ENCODE assay signal across 7 mouse cellular contexts in genomic region chr6:134119136-134119535, GRCm38 (mm10).
A peak's percentile ranks its signal among the peaks of the same experiment; 100 is the strongest.
DNase-seq lines count a peak whose midpoint lies in the region; ATAC-seq and TF ChIP-seq lines count a peak whose summit lies in the region.

No protein-coding gene starts in this region.

- H3K4me1 ChIP-seq in kidney, postnatal 0 days (replicated peaks; ENCODE audit: insufficient read depth, low read length), result no peaks in the 10 kb centered on the region
- peaks cover 2% of the 10 kb centered on the region; the same call in 1 of the 2 replicates for H3K4me1 ChIP-seq in kidney, adult 2 months (ENCODE audit: control insufficient read depth, insufficient read depth, low read length)
- H3K4me1 ChIP-seq in brown adipose tissue, adult 24 weeks (ENCODE audit: control insufficient read depth, insufficient read depth, insufficient read length, low read length), result peaks cover 8% of the 10 kb centered on the region; the same call in 1 of the 2 replicates
- H3K4me1 ChIP-seq in intestine, embryonic 16.5 days (ENCODE audit: control insufficient read depth, insufficient read depth, low read length), result peaks cover 11% of the 10 kb centered on the region

- TF ChIP-seq CTCF in kidney, postnatal 0 days (IDR thresholded peaks at IDR 0.05; ENCODE audit: low read depth), result no peak
- no peak for TF ChIP-seq CTCF in kidney, adult 2 months (conservative IDR thresholded peaks at IDR 0.05; ENCODE audit: insufficient read depth, insufficient read length, low read depth, low read length)

- H3K4me3 ChIP-seq in kidney, postnatal 0 days (replicated peaks; ENCODE audit: low read depth, low read length), result no peak overlapping the region
- H3K4me3 ChIP-seq in kidney, adult 2 months (ENCODE audit: insufficient read depth, low read depth, low read length), result no peak overlapping the region
- H3K4me3 ChIP-seq in brown adipose tissue, adult 24 weeks (ENCODE audit: insufficient read depth, low read depth, low read length), result no peak overlapping the region
- H3K4me3 ChIP-seq in intestine, embryonic 16.5 days (ENCODE audit: low read length), result no peak overlapping the region

- H3K4me2 ChIP-seq in kidney, postnatal 0 days (ENCODE audit: low read length), result no peak overlapping the region
- no peak overlapping the region for H3K4me2 ChIP-seq in intestine, embryonic 16.5 days (ENCODE audit: low read depth, low read length)

- no peaks in the 10 kb centered on the region for H3K27me3 ChIP-seq in kidney, postnatal 0 days (ENCODE audit: insufficient read depth, low read length)
- no peaks in the 10 kb centered on the region for H3K27me3 ChIP-seq in kidney, adult 2 months (replicated peaks; ENCODE audit: control insufficient read depth, insufficient read depth, low read length)
- no peaks in the 10 kb centered on the region for H3K27me3 ChIP-seq in intestine, embryonic 16.5 days (replicated peaks; ENCODE audit: control insufficient read depth, insufficient read depth, low read length)

- DNase-seq in kidney, postnatal 0 days (ENCODE audit: low spot score), result peak; percentile 56
- DNase-seq in kidney, adult 2 months, result no peak
- DNase-seq in ES-CJ7 (ENCODE audit: low read depth, low spot score) (peak; percentile 47), liver (no peak)
- DNase-seq in cerebellum, postnatal 4 days (ENCODE audit: low spot score in 2 of 2), result no peak

- no peak overlapping the region for H3K27ac ChIP-seq in kidney, postnatal 0 days
- H3K27ac ChIP-seq in kidney, adult 2 months (ENCODE audit: insufficient read depth, low read depth, low read length), result no peak overlapping the region
- 0 out of 2 replicates have a peak overlapping the region, but pooled peaks have one; percentile 8 for H3K27ac ChIP-seq in brown adipose tissue, adult 24 weeks (replicated peaks; ENCODE audit: low read depth, low read length)
- no peak overlapping the region for H3K27ac ChIP-seq in intestine, embryonic 16.5 days (ENCODE audit: low read length)

- 0 out of 2 replicates have a peak, but pooled peaks cover 4% of the 10 kb centered on the region for H3K36me3 ChIP-seq in kidney, postnatal 0 days (ENCODE audit: insufficient read depth, low read length)
- no peaks in the 10 kb centered on the region for H3K36me3 ChIP-seq in kidney, adult 2 months (ENCODE audit: control insufficient read depth, insufficient read depth, low read length)
- no peaks in the 10 kb centered on the region for H3K36me3 ChIP-seq in intestine, embryonic 16.5 days (ENCODE audit: control insufficient read depth, insufficient read depth, low read length)

- no peaks in the 10 kb centered on the region for H3K9me3 ChIP-seq in kidney, postnatal 0 days (replicated peaks; ENCODE audit: low read length)
- H3K9me3 ChIP-seq in intestine, embryonic 16.5 days (ENCODE audit: control insufficient read depth, low read length), result no peaks in the 10 kb centered on the region

- ATAC-seq in kidney, postnatal 0 days (replicated peaks; ENCODE audit: low FRiP score, low read depth), result 0 out of 2 replicates have a peak, but pooled peaks have one; percentile 59
- ATAC-seq in intestine, embryonic 16.5 days, result peak; percentile 81

- TF ChIP-seq POLR2A in kidney, adult 2 months (IDR thresholded peaks at IDR 0.05; ENCODE audit: low read depth, low read length), result no peak

- no peak overlapping the region for H3K9ac ChIP-seq in kidney, postnatal 0 days (ENCODE audit: low read depth, low read length)
- H3K9ac ChIP-seq in intestine, embryonic 16.5 days (ENCODE audit: low read depth, low read length), result no peak overlapping the region

- 10% methylated on average over 4 of the region's 4 CpGs for WGBS in kidney, postnatal 0 days
- 20% methylated on average over 4 of the region's 4 CpGs for WGBS in kidney, adult 2 months
- WGBS in intestine, embryonic 16.5 days, result 7% methylated on average over 4 of the region's 4 CpGs

Comparison
In these comparisons a context has a peak if more than half of its experiments do, and no peak if none do; other contexts are left out.
1. DNase-seq: peak in kidney, postnatal 0 days (single experiment) and ES-CJ7 (single experiment); none in kidney, adult 2 months (single experiment), cerebellum, postnatal 4 days (0 of 2) and liver (single experiment).